Comparison of ENCODE assay signal across 9 mouse cellular contexts in genomic region chr12:84284391-84284790, GRCm38 (mm10). TPM values are rescaled to one million over a fixed set of nuclear protein-coding genes. Genes with fewer than 3 reads are reported as not detected.
A peak's percentile ranks its signal among the peaks of the same experiment; 100 is the strongest.
DNase-seq lines count a peak whose midpoint lies in the region; ATAC-seq and TF ChIP-seq lines count a peak whose summit lies in the region.
"Had no signal": no experiment of that assay in that cellular context is flagged by ENCODE, and none has a peak within 500 bp of the region (broad histone marks: within the 10 kb centered on the region; RNA-seq: fewer than 3 reads in every experiment).

No protein-coding gene starts in this region.

- H3K4me2 ChIP-seq in heart, embryonic 12.5 days, result peak overlapping the region; percentile 71
- H3K4me2 ChIP-seq in heart, embryonic 15.5 days, result peak overlapping the region; percentile 65
- peak overlapping the region; percentile 77 for H3K4me2 ChIP-seq in liver, postnatal 0 days (ENCODE audit: low read depth, low read length)

- peak in 1 of 2 experiments; percentile 1; a peak in 1 of 4 replicates for TF ChIP-seq EP300 in MEL (IDR thresholded peaks at IDR 0.05; ENCODE audit: low read depth in 1 of 2, low read length in 2 of 2)
- no peak for TF ChIP-seq EP300 in liver, postnatal 0 days (IDR thresholded peaks at IDR 0.05; ENCODE audit: low read depth)

- TF ChIP-seq CTCF in MEL (IDR thresholded peaks at IDR 0.05 in 2 of 3, conservative IDR thresholded peaks at IDR 0.05 in 1 of 3; ENCODE audit: control insufficient read depth in 1 of 3, insufficient read depth in 1 of 3, low read depth in 2 of 3, low read length in 3 of 3, poor library complexity in 1 of 3, severe bottlenecking in 1 of 3), result no peak
- no peak for TF ChIP-seq CTCF in liver, postnatal 0 days (IDR thresholded peaks at IDR 0.05; ENCODE audit: low read depth)

- no peak for TF ChIP-seq RAD21 in MEL (IDR thresholded peaks at IDR 0.05; ENCODE audit: low read depth, low read length)

- DNase-seq in heart, postnatal 36 days, result no peak
- peak; percentile 61 for DNase-seq in MEL (ENCODE audit: low read depth, low spot score)
- DNase-seq in liver, postnatal 0 days, result no peak
- DNase-seq in left cerebral cortex, postnatal 10 days (ENCODE audit: extremely low spot score in 1 of 2, low spot score in 2 of 2), result no peak
- no peak for DNase-seq in left cerebral cortex, postnatal 4 days
- DNase-seq in natural killer cell, adult 2 months (ENCODE audit: low spot score in 2 of 2), result no peak

- 71% methylated on average over 14 of the region's 14 CpGs for WGBS in heart, embryonic 12.5 days
- WGBS in heart, embryonic 15.5 days, result 74% methylated on average over 14 of the region's 14 CpGs
- WGBS in liver, postnatal 0 days (ENCODE audit: insufficient replicate concordance), result 72% methylated on average over 14 of the region's 14 CpGs

- H3K4me1 ChIP-seq in heart, embryonic 12.5 days (replicated peaks), result peaks cover 13% of the 10 kb centered on the region; the same call in 1 of the 2 replicates
- H3K4me1 ChIP-seq in MEL (ENCODE audit: control insufficient read depth in 1 of 2, insufficient read depth in 2 of 2, low read length in 2 of 2), result peaks cover 0 to 14% of the 10 kb centered on the region in 2 experiments; a peak in 2 of 4 replicates
- H3K4me1 ChIP-seq in heart, embryonic 15.5 days (replicated peaks), result peaks cover 10% of the 10 kb centered on the region
- peaks cover 17% of the 10 kb centered on the region for H3K4me1 ChIP-seq in liver, postnatal 0 days (ENCODE audit: insufficient read depth)

- H3K9ac ChIP-seq in heart, embryonic 12.5 days, result peak overlapping the region; percentile 74
- H3K9ac ChIP-seq in MEL (ENCODE audit: control insufficient read depth, low read depth, low read length, poor library complexity, severe bottlenecking), result peak overlapping the region; percentile 90
- H3K9ac ChIP-seq in heart, embryonic 15.5 days, result no peak overlapping the region
- peak overlapping the region; percentile 70 for H3K9ac ChIP-seq in liver, postnatal 0 days (replicated peaks)

- no peaks in the 10 kb centered on the region for H3K9me3 ChIP-seq in heart, embryonic 12.5 days (replicated peaks)
- H3K9me3 ChIP-seq in MEL (replicated peaks; ENCODE audit: insufficient read depth, low read length), result no peaks in the 10 kb centered on the region
- H3K9me3 ChIP-seq in heart, embryonic 15.5 days (replicated peaks), result no peaks in the 10 kb centered on the region
- H3K9me3 ChIP-seq in liver, postnatal 0 days (ENCODE audit: low read length), result no peaks in the 10 kb centered on the region

- intact Hi-C loops in heart, postnatal 36 days (cut with DNase I), result no loop called here
- intact Hi-C loops in left cerebral cortex, postnatal 10 days (cut with DNase I), result no loop called here
- intact Hi-C loops in left cerebral cortex, postnatal 4 days (cut with DNase I), result no loop called here

- H3K27ac ChIP-seq in heart, embryonic 12.5 days (ENCODE audit: poor library complexity, severe bottlenecking), result no peak overlapping the region
- H3K27ac ChIP-seq in MEL (ENCODE audit: control insufficient read depth, low read depth, low read length), result peak overlapping the region; percentile 93
- H3K27ac ChIP-seq in heart, embryonic 15.5 days, result peak overlapping the region; percentile 76; the same call in 1 of the 2 replicates
- H3K27ac ChIP-seq in liver, postnatal 0 days (ENCODE audit: low read depth), result peak overlapping the region; percentile 93; the same call in 1 of the 2 replicates

- H3K36me3 ChIP-seq in heart, embryonic 12.5 days, result peaks cover 4% of the 10 kb centered on the region; the same call in 1 of the 2 replicates
- peaks cover 0 to 14% of the 10 kb centered on the region in 2 experiments; a peak in 2 of 4 replicates for H3K36me3 ChIP-seq in MEL (ENCODE audit: control insufficient read depth in 1 of 2, insufficient read depth in 2 of 2, low read length in 2 of 2)
- H3K36me3 ChIP-seq in heart, embryonic 15.5 days, result no peaks in the 10 kb centered on the region
- no peaks in the 10 kb centered on the region; the same call in 1 of the 2 replicates for H3K36me3 ChIP-seq in liver, postnatal 0 days (replicated peaks; ENCODE audit: insufficient read depth, low read length)

- no peak for ATAC-seq in heart, embryonic 12.5 days (ENCODE audit: insufficient number of reproducible peaks, low FRiP score)
- no peak for ATAC-seq in heart, embryonic 15.5 days (replicated peaks; ENCODE audit: insufficient number of reproducible peaks, insufficient read depth, low FRiP score, low read depth)
- no peak for ATAC-seq in liver, postnatal 0 days

- peaks cover 15% of the 10 kb centered on the region for H3K79me2 ChIP-seq in MEL (ENCODE audit: control insufficient read depth, insufficient read depth, low read length, poor library complexity)

- no peak for TF ChIP-seq POLR2A in MEL (IDR thresholded peaks at IDR 0.05; ENCODE audit: control insufficient read depth in 1 of 2, insufficient read depth in 1 of 2, low read depth in 1 of 2, low read length in 2 of 2, poor library complexity in 1 of 2)

- no peaks in the 10 kb centered on the region for H3K27me3 ChIP-seq in heart, embryonic 12.5 days (replicated peaks)
- H3K27me3 ChIP-seq in MEL (ENCODE audit: control insufficient read depth in 1 of 2, insufficient read depth in 2 of 2, low read length in 2 of 2), result no peaks in the 10 kb centered on the region
- no peaks in the 10 kb centered on the region for H3K27me3 ChIP-seq in heart, embryonic 15.5 days
- no peaks in the 10 kb centered on the region for H3K27me3 ChIP-seq in liver, postnatal 0 days (ENCODE audit: insufficient read depth, low read length)
- H3K27me3 ChIP-seq: Patski had no signal

- peak overlapping the region; percentile 59 for H3K4me3 ChIP-seq in heart, embryonic 12.5 days
- peak overlapping the region; percentile 66 to 67 for H3K4me3 ChIP-seq in MEL (ENCODE audit: control insufficient read depth in 1 of 2, insufficient read depth in 1 of 2, low read depth in 2 of 2, low read length in 2 of 2)
- H3K4me3 ChIP-seq in heart, embryonic 15.5 days, result peak overlapping the region; percentile 55
- peak overlapping the region; percentile 72 for H3K4me3 ChIP-seq in liver, postnatal 0 days (ENCODE audit: low read depth, low read length)

TF ChIP-seq in MEL, 35 proteins besides CTCF, POLR2A, EP300 and RAD21:
- TF ChIP-seq MAZ (IDR thresholded peaks at IDR 0.05; ENCODE audit: low read depth, low read length), result no peak
- TF ChIP-seq MEF2A (IDR thresholded peaks at IDR 0.05; ENCODE audit: extremely low read depth, insufficient replicate concordance, low read depth, low read length, poor library complexity, severe bottlenecking), result no peak
- peak; percentile 9; the same call in 1 of the 2 replicates for TF ChIP-seq MXI1 (IDR thresholded peaks at IDR 0.05; ENCODE audit: low read depth, low read length)
- TF ChIP-seq HCFC1 (IDR thresholded peaks at IDR 0.05; ENCODE audit: low read depth, low read length), result no peak
- TF ChIP-seq SIN3A (IDR thresholded peaks at IDR 0.05; ENCODE audit: low read length), result no peak
- no peak for TF ChIP-seq POLR2AphosphoS2 (IDR thresholded peaks at IDR 0.05; ENCODE audit: low read length)

RNA-seq across cellular contexts. Expression of gene Ptgr2, which starts 0.6 kb away (rescaled TPM):
- polyA plus RNA-seq in heart, embryonic 12.5 days (2016; fragmentation: Nextera tagmentation; extraction: Ambion mirVana), result 75.8 and 77.5 TPM in 2 replicates
- total RNA-seq in heart, postnatal 36 days (2021), result 100 to 1,000 TPM; 210 to 234 TPM
- total RNA-seq in MEL (2012; rRNA removed), result 32.6 and 33.0 TPM in 2 replicates
- 10 to 100 TPM in 1 of 2 experiments, not detected in 1; 35.9 TPM for polyA plus RNA-seq in MEL (2012; ENCODE audit: insufficient read depth in 1 of 2, insufficient read length in 2 of 2, low read depth in 1 of 2, low replicate concordance in 2 of 2, missing spikeins in 1 of 2)
- 69.3 and 89.7 TPM in 2 replicates for polyA plus RNA-seq in heart, embryonic 15.5 days (2015; fragmentation: Nextera tagmentation; extraction: Ambion mirVana)
- polyA plus RNA-seq in liver, postnatal 0 days (2015; fragmentation: Nextera tagmentation; extraction: Ambion mirVana), result 28.0 and 30.2 TPM in 2 replicates
- 10 to 100 TPM; 29.7 to 33.7 TPM for total RNA-seq in left cerebral cortex, postnatal 10 days (2021)
- 10 to 100 TPM; 19.1 to 20.5 TPM for total RNA-seq in left cerebral cortex, postnatal 4 days (2021)

RNA-seq across cellular contexts. Expression of gene Zfp410, which starts 32.3 kb away (rescaled TPM):
- polyA plus RNA-seq in heart, embryonic 12.5 days (2016; fragmentation: Nextera tagmentation; extraction: Ambion mirVana), result 53.1 and 59.9 TPM in 2 replicates
- 10 to 100 TPM; 23.8 to 25.4 TPM for total RNA-seq in heart, postnatal 36 days (2021)
- 45.5 and 45.7 TPM in 2 replicates for total RNA-seq in MEL (2012; rRNA removed)
- 100 to 1,000 TPM; 182 to 189 TPM for polyA plus RNA-seq in MEL (2012; ENCODE audit: insufficient read depth in 1 of 2, insufficient read length in 2 of 2, low read depth in 1 of 2, low replicate concordance in 2 of 2, missing spikeins in 1 of 2)
- polyA plus RNA-seq in heart, embryonic 15.5 days (2015; fragmentation: Nextera tagmentation; extraction: Ambion mirVana), result 46.3 and 56.1 TPM in 2 replicates
- polyA plus RNA-seq in liver, postnatal 0 days (2015; fragmentation: Nextera tagmentation; extraction: Ambion mirVana), result 19.0 and 22.7 TPM in 2 replicates
- total RNA-seq in left cerebral cortex, postnatal 10 days (2021), result 10 to 100 TPM; 35.0 to 36.5 TPM
- 10 to 100 TPM; 46.4 to 56.3 TPM for total RNA-seq in left cerebral cortex, postnatal 4 days (2021)
